Mouse (Mus musculus): Measurements from ENCODE around the gene Ten1. TPM values are rescaled to one million over a fixed set of nuclear protein-coding genes. Genes with fewer than 3 reads are reported as not detected.

Gene Ten1
- polyA plus RNA-seq, 1 experiment from 2014 or later: 79.0 TPM

DNA sequence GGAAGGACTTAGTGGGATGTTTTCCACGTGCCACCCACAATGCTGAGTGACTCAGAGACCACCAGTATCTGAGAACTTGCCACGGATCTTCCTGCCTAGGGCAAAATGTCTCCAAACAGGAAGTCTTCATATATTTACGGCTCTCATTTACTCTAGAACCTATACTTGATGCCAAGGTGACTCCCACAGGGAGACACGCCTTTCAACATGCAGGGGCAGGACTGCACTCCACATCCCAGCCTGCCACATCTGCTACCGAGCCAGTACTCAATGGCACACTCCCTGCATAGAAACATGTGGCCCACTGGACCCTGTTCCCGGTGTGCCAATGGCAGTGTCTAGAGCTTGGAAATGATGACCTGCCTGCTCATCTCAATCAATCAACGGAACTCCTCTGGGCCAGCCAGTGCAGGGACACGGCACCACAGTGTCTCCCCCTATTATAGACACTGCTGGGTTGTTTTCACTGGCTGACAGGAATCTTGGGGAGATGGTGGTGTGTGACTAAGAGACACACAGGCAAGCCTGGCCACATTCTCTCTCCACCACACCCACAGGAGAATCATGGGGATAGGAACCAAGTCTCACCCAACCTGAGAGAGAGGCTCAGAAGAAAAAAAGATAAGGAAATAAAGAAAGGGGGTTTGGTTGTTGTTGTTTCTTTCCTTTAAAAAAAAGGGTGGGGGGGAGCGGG, 57.5 kb downstream of the Ten1 start:
- Histone ChIP-seq H3K36me3 (ENCODE audit: insufficient read depth, low read length) (peaks cover 28% of the 10 kb centered on the region), H3K4me1 (ENCODE audit: insufficient read depth, low read depth, low read length) (peaks cover 5% of the 10 kb centered on the region; the same call in 1 of the 2 replicates), H3K4me2 (replicated peaks; ENCODE audit: low read depth, low read length) (no peak overlapping the region), H3K4me3 (ENCODE audit: low read depth, low read length) (no peak overlapping the region), H3K9ac (replicated peaks; ENCODE audit: low read depth) (no peak overlapping the region), H3K9me3 (ENCODE audit: low read length) (no peaks in the 10 kb centered on the region), H3K27me3 (replicated peaks; ENCODE audit: insufficient read depth, low read length) (no peaks in the 10 kb centered on the region), H3K27ac (ENCODE audit: low read length) (no peak overlapping the region)
- 66% methylated on average over 9 of the region's 9 CpGs for WGBS
- TF ChIP-seq EP300 (IDR thresholded peaks at IDR 0.05): no peak
- no peak for TF ChIP-seq CTCF (IDR thresholded peaks at IDR 0.05)
- ATAC-seq (no peak), DNase-seq (ENCODE audit: low spot score) (no peak)

DNA sequence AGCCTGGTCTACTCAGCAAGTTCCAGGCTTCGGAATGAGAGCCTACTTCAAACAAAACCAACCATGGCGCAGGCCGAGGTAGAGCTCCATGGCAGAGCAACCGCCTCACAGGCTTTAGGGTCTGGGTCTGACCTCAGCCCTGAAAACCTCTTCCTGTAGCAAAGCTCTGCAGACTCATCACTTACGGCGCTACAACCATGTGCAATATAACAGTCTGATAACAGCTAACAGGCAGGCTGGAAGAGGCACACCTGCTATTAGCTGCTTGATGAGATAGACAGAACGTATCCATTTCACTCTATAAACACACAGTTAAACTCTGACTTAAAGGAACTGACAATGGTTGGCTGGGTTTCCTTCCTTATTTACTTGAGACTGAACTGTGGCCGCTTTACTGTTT, 60.8 kb downstream of the Ten1 start:
- H3K4me3 ChIP-seq (ENCODE audit: low read depth, low read length): no peak overlapping the region
- TF ChIP-seq EP300 (IDR thresholded peaks at IDR 0.05) (no peak), CTCF (IDR thresholded peaks at IDR 0.05) (no peak)
- H3K36me3 ChIP-seq (ENCODE audit: insufficient read depth, low read length): peaks cover 34% of the 10 kb centered on the region
- H3K4me2 ChIP-seq (replicated peaks; ENCODE audit: low read depth, low read length): no peak overlapping the region
- DNase-seq (ENCODE audit: low spot score) (no peak), ATAC-seq (no peak)
- whole genome bisulfite sequencing: 67% methylated on average over 8 of the region's 8 CpGs
- H3K4me1 ChIP-seq (ENCODE audit: insufficient read depth, low read depth, low read length): peaks cover 5% of the 10 kb centered on the region; the same call in 1 of the 2 replicates
- H3K9me3 ChIP-seq (ENCODE audit: low read length): no peaks in the 10 kb centered on the region
- H3K27me3 ChIP-seq (replicated peaks; ENCODE audit: insufficient read depth, low read length): no peaks in the 10 kb centered on the region
- no peak overlapping the region for H3K27ac ChIP-seq (ENCODE audit: low read length)
- H3K9ac ChIP-seq (replicated peaks; ENCODE audit: low read depth): no peak overlapping the region

DNA sequence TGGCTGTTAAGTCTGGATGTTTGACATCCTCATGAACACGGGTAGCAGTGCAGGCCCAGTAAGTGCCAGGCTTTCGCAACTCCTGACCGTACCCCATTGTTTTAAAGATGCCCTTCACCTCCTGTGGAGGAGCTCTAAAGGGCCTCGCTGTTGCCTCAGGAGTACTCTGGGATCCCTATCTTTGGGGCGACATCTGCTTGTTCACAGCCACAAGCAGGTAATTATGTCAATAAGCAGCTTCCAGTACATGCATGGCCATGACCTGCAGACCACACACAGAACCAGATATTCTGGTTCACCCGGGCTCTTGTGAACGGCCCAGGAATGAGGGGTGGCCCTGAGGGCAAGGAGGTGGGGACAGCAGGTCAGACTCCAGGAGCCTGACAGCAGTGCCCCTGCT, 61.6 kb downstream of the Ten1 start:
- H3K9me3 ChIP-seq (ENCODE audit: low read length): no peaks in the 10 kb centered on the region
- ATAC-seq (peak; percentile 96), DNase-seq (ENCODE audit: low spot score) (peak; percentile 90)
- peaks cover 5% of the 10 kb centered on the region; the same call in 1 of the 2 replicates for H3K4me1 ChIP-seq (ENCODE audit: insufficient read depth, low read depth, low read length)
- H3K4me3 ChIP-seq (ENCODE audit: low read depth, low read length): no peak overlapping the region
- TF ChIP-seq CTCF (IDR thresholded peaks at IDR 0.05) (peak; percentile 7; the same call in 1 of the 2 replicates), EP300 (IDR thresholded peaks at IDR 0.05) (peak; percentile 84)
- H3K27me3 ChIP-seq (replicated peaks; ENCODE audit: insufficient read depth, low read length): no peaks in the 10 kb centered on the region
- H3K9ac ChIP-seq (replicated peaks; ENCODE audit: low read depth): no peak overlapping the region
- H3K4me2 ChIP-seq (replicated peaks; ENCODE audit: low read depth, low read length): no peak overlapping the region
- peak overlapping the region; percentile 11; the same call in 1 of the 2 replicates for H3K27ac ChIP-seq (ENCODE audit: low read length)
- 49% methylated on average over 7 of the region's 7 CpGs for WGBS
- peaks cover 38% of the 10 kb centered on the region for H3K36me3 ChIP-seq (ENCODE audit: insufficient read depth, low read length)

Other genes with a start within 250 kb of the Ten1 start
- gene Itgb4, start 224.1 kb upstream of the Ten1 start, polyA plus RNA-seq (2015; fragmentation: Nextera tagmentation; extraction: Ambion mirVana): 3.8 and 4.2 TPM in 2 replicates
- gene Galk1, start 186.1 kb upstream of the Ten1 start, polyA plus RNA-seq (2015; fragmentation: Nextera tagmentation; extraction: Ambion mirVana): 91.0 and 95.6 TPM in 2 replicates
- 1,667 and 1,708 TPM in 2 replicates for gene H3f3b, start 170.9 kb upstream of the Ten1 start, polyA plus RNA-seq (2015; fragmentation: Nextera tagmentation; extraction: Ambion mirVana)
- 14.5 and 15.0 TPM in 2 replicates for gene Unk, start 168.5 kb upstream of the Ten1 start, polyA plus RNA-seq (2015; fragmentation: Nextera tagmentation; extraction: Ambion mirVana)
- 14.9 and 25.3 TPM in 2 replicates for gene Unc13d, start 120.9 kb upstream of the Ten1 start, polyA plus RNA-seq (2015; fragmentation: Nextera tagmentation; extraction: Ambion mirVana)
- gene Wbp2, start 111.9 kb upstream of the Ten1 start, polyA plus RNA-seq (2015; fragmentation: Nextera tagmentation; extraction: Ambion mirVana): 84.8 and 108 TPM in 2 replicates
- gene Trim47, start 71.6 kb upstream of the Ten1 start, polyA plus RNA-seq (2015; fragmentation: Nextera tagmentation; extraction: Ambion mirVana): 26.3 and 28.8 TPM in 2 replicates
- 3.9 TPM in 2 replicates for gene Trim65, start 67.7 kb upstream of the Ten1 start, polyA plus RNA-seq (2015; fragmentation: Nextera tagmentation; extraction: Ambion mirVana)
- gene Mrpl38, start 60.0 kb upstream of the Ten1 start, polyA plus RNA-seq (2015; fragmentation: Nextera tagmentation; extraction: Ambion mirVana): 44.1 and 45.9 TPM in 2 replicates
- 11.9 and 16.6 TPM in 2 replicates for gene Fbf1, start 30.7 kb upstream of the Ten1 start, polyA plus RNA-seq (2015; fragmentation: Nextera tagmentation; extraction: Ambion mirVana)
- gene Acox1, start 190 bp downstream of the Ten1 start, polyA plus RNA-seq (2015; fragmentation: Nextera tagmentation; extraction: Ambion mirVana): 31.7 and 33.5 TPM in 2 replicates
- 2.9 and 4.2 TPM in 2 replicates for gene Evpl, start 39.2 kb downstream of the Ten1 start, polyA plus RNA-seq (2015; fragmentation: Nextera tagmentation; extraction: Ambion mirVana)
- 43.0 and 47.4 TPM in 2 replicates for gene Srp68, start 75.4 kb downstream of the Ten1 start, polyA plus RNA-seq (2015; fragmentation: Nextera tagmentation; extraction: Ambion mirVana)
- gene Galr2, start 82.1 kb downstream of the Ten1 start, polyA plus RNA-seq (2015; fragmentation: Nextera tagmentation; extraction: Ambion mirVana): 0.11 TPM in 1 of 2 replicates, not detected in the other
- 41.3 and 41.9 TPM in 2 replicates for gene Exoc7, start 108.4 kb downstream of the Ten1 start, polyA plus RNA-seq (2015; fragmentation: Nextera tagmentation; extraction: Ambion mirVana)
- gene Foxj1, start 136.5 kb downstream of the Ten1 start, polyA plus RNA-seq (2015; fragmentation: Nextera tagmentation; extraction: Ambion mirVana): 39.8 and 44.9 TPM in 2 replicates
- gene Rnf157, start 214.2 kb downstream of the Ten1 start, polyA plus RNA-seq (2015; fragmentation: Nextera tagmentation; extraction: Ambion mirVana): 1.4 and 1.8 TPM in 2 replicates
- 50.4 and 56.6 TPM in 2 replicates for gene Ubald2, start 235.2 kb downstream of the Ten1 start, polyA plus RNA-seq (2015; fragmentation: Nextera tagmentation; extraction: Ambion mirVana)

All from lung, postnatal 0 days (tissue).